Mouse (Mus musculus): ENCODE data around the gene Fam135a.

Gene Fam135a

DNA sequence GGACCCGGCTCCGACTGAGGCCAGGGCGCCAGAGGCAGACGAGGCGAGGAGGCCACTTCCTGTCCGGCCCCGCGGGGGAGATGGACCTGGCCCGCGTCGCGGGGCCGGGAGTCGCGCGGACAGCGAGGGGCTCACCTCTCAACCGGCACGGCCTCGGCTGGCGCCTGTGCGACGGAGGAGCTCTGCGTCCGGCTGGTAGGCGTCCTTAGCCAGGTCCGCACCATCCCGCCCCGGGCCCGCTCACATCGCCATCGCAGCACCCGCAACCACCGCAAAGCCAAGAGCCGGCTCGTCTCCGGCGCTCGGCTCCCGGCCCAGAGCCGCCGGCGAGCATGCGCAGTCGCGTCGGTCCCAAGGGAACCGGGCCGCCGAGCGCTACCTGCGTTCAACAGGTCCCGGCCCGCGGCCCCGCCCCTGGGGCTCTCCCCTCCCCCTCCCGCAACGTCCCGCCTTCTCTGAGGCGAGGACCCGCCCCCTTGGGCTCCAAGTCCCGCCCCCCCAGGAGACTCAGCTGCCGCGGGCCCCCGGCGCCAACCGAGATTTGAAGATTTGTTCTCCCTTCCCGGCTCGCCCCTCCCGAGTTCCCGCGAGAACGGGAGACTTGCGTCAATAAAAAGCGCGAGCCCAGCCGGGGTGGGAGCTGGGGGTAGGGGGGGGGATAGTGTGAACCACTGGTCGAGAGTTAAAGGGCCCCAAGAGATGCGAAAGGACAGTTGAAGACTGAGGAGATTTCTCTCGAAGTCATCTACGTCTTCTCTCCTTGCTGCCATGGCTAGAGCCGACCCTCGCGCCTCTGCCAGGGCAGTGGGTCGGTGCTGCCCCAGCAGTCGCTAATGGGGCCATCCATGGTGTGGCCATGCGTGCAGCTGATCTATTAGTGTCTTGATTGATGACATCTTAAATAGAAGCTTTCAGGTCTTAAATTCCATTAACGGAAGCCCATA is at the start of gene Fam135a:
Gene Fam135a, minus strand, starts transcription at position 416 of the 944 bp plus-strand sequence.
- peak; percentile 81 for ATAC-seq (ENCODE audit: insufficient number of reproducible peaks, low FRiP score, low TSS enrichment)

DNA sequence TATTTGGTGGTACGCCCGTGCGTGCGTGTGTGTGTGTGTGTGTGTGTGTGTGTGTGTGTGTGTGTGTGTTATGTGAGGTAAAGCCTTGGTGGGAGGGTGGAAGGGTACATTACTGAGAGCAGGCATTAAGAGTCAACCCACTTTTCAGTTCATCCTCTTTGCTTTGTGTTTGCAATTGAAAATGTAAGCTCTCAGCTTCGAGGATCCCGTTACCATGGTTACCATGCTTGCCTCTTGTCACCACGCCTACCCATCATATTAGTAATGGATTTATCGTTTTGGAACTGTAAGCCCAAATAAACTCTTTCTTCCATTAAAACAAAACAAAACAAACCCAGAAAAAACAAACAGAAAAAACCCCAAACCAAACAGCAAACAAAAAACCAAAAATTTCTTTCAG is 43.4 kb upstream of the Fam135a start:
- ATAC-seq (ENCODE audit: insufficient number of reproducible peaks, low FRiP score, low TSS enrichment): no peak

- ATAC-seq (ENCODE audit: insufficient number of reproducible peaks, low FRiP score, low TSS enrichment): no peak
These were observed 40.4 kb upstream of the Fam135a start for GRCm38 (mm10) chr1:24140555-24140954.

- peak; percentile 89 for ATAC-seq (ENCODE audit: insufficient number of reproducible peaks, low FRiP score, low TSS enrichment)
These were observed 37.0 kb upstream of the Fam135a start for GRCm38 (mm10) chr1:24137133-24137532.

DNA sequence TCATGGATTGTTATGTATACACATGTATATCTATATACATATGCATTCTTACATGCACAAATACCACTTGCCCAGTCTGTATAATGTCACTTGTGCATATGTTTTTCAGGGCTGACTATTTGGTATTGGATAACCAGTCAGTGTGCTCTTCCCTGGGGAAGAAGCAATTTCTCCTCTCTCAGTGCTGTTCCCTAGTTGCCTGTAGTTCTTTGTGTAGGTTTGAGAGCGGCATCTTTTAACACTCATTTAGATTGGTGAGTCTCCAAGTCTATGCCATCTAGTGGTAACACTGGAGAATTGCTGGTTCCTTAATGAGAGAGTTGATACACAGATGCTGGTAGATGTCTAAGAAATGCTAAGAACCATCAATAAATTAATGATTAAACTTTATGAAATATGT is 34.7 kb upstream of the Fam135a start:
- no peak for ATAC-seq (ENCODE audit: insufficient number of reproducible peaks, low FRiP score, low TSS enrichment)

DNA sequence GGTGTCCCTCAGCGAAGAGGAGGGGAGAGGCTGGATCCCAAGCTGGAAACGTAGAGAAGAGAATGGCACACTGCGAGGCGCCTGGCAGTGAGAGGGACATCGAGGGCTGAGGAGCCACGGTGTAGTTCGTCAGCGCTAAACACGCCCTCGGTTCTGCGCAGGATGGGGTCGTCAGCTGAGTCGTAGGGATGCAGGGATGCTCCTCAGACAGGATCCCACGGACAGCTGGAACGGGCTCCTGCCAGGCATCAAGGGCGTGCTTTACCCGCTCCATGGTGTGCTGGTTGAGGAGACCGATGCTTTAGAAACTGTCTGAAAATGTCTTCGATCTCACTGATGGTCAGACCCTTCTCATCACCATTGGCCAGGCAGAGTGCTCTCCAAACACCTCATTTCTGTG is 33.7 kb upstream of the Fam135a start:
- ATAC-seq (ENCODE audit: insufficient number of reproducible peaks, low FRiP score, low TSS enrichment): no peak

DNA sequence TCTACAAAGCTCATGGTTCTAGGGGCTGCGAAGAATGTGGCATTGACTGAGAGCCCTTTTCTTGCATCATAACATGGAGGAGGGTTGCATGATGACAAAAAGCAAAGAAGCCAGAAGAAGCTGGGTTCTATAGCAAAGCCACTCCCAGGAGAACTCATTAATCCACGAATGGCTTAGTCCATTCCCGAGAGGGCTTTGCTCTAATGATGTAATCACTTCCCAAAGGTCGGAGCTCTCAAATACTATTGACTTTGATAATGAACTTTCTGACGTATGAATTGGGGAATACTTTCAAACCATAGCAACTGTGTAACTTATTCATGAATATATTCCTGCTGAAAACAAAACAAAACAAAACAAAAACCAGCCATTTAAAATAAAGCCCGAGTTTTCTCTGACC is 27.7 kb upstream of the Fam135a start:
- ATAC-seq (ENCODE audit: insufficient number of reproducible peaks, low FRiP score, low TSS enrichment): no peak

DNA sequence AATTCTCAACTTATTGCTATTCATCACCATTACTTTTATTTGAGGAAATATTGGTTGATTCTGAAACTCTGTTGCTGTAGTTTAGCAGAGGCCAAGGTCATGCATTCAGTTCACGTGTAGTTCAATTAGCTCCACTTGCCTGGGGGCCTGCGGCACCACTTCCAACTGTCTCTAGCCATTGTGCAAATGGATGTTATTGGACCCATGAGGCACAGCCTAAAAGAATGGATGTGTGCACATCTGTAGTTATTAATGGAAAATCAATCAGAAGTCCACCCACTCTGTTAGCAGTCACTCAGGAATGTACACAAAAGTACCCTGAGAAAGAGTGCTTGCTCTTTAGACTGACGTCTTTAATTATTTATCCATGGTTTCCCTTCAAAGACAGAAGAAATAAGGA is 24.5 kb upstream of the Fam135a start:
- no peak for ATAC-seq (ENCODE audit: insufficient number of reproducible peaks, low FRiP score, low TSS enrichment)

DNA sequence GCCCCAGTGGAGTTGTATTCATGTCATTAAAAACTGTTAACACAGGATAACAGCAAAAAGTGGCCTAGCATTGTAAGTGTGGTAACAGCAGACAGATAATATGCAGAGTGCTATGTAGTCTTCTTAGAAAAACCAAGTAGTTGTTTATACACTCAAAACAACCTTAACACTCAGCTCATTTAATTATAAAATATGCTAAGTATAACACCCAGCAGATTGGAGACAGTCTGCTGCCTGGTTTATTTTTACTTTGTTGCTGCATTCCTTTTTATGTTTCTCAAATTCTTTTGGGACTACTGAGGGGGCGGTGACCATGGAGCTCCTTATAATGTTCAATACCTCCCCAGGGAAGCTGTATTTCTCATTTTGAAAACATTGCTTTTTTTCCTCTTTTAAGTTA is 22.4 kb upstream of the Fam135a start:
- no peak for ATAC-seq (ENCODE audit: insufficient number of reproducible peaks, low FRiP score, low TSS enrichment)

DNA sequence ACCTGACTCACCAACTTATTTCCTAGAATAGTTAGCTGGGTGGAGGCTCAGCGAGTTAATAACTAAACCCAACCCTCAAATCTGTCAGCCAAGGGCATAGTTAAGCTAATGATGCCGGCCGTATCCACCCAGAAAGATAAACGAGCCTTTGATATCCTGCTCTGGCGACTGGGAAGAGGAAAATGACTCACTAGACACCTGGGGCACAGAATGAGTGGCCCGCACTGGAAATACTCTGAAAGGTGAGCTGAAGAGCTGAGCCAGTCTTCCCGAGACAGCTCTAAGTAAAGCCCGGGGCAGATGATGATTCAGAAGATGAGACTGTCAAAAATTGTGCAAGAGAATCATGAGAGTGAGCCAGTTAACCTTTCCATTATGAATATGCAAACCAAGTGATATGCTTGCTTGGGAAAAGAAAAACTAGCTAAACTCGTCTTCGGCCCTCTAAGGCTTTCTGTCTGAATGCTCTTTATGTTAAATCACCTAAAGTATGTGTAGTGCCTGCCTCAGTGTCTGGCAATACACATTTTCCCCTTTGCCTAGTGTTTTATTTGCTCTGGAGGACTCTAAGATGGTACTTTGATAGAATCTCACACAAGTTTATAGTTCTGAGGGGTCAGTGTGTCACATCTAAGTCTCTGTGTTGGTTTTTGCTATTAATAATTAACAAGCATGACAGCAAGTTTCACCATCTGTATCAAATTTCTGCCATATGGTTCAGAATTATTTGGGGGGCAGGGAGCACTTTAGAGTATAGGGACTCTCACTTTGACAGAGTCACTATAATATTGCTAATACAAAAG is 8.0 kb upstream of the Fam135a start:
- ATAC-seq (ENCODE audit: insufficient number of reproducible peaks, low FRiP score, low TSS enrichment): peak; percentile 31; the same call in 1 of the 2 replicates

DNA sequence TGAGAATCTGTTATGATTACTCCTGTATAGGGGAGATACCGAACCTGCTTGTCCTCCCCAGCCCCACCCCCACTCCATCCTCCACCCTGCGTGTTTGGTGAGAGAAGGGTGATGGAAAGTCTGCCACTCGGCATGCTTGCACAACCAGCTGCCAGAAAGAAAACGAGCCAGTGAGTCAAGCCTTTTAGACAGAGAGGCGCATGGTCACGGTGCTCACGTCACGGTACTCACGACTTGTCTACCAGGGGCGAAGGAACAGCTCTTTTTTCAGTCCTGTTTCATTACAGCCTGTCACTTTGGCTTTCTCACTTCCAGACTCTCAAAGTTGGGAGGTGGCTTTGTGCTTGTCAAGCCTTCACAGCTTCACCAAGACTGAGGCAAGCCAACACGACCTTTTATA is 7.2 kb upstream of the Fam135a start:
- no peak for ATAC-seq (ENCODE audit: insufficient number of reproducible peaks, low FRiP score, low TSS enrichment)

GRCm38 (mm10) chr1:24102579-24103149 is 2.5 kb upstream of the Fam135a start:
- ATAC-seq (ENCODE audit: insufficient number of reproducible peaks, low FRiP score, low TSS enrichment): no peak

- no peak for ATAC-seq (ENCODE audit: insufficient number of reproducible peaks, low FRiP score, low TSS enrichment)
These were observed 773 bp upstream of the Fam135a start for GRCm38 (mm10) chr1:24100870-24101358.

DNA sequence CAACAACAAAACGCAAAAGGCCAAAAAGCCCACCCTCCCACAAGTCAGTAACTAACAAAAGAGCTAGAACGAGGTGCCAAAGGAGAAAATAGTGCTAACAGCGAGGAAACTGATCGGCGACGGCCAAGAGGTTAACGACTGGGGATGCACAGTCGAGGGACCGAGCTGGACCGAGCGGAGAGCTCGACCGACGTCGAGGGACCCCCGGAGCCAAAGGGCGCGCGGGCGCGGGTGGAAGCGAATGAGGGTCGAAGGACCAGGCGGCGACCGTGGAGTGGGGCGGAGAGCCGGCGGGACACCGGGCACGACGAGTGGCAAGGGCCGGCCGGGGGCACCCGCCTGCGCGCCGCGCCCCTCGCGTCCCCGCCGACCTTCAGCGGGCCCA is 608 bp downstream of the Fam135a start:
- no peak for ATAC-seq (ENCODE audit: insufficient number of reproducible peaks, low FRiP score, low TSS enrichment)

DNA sequence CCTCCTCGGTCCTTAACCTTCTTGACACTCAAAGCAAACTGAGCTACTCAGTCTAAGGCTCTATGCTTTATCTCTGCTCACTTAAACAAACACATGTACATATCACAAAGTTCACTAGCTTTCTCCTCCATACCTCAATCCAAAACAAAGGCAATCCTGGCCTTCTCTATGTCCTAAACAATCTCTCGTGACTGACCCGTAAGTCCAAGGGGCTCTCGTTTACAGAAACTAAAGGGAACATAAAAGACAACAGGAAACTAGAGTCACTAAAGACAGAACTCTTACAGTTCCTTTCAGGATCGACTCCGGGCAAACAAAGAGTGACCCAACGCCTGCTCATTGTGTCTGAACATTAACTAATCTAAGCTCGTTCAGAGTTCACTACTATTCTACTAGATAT is 2.6 kb downstream of the Fam135a start:
- ATAC-seq (ENCODE audit: insufficient number of reproducible peaks, low FRiP score, low TSS enrichment): no peak

GRCm38 (mm10) chr1:24092414-24092813 is 7.7 kb downstream of the Fam135a start:
- ATAC-seq (ENCODE audit: insufficient number of reproducible peaks, low FRiP score, low TSS enrichment): no peak

DNA sequence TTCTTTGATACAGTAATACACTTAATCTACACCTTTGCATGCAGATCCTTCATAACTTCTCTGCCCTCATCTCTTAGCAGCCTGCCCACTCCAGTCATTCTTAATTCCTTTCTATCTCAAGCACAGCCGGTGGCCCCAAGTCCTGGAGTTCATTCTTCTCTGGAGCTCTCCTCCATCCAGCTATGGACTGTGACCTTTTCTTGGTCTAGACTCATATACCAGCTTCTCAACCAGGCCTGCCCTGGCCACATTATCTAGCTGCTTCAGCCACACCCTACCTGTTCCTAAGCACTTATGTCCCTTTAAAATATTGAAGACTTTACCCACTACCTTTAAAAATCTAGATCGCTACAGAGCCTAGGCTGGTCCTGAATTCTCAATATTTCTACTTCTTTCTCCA is 9.5 kb downstream of the Fam135a start:
- no peak for ATAC-seq (ENCODE audit: insufficient number of reproducible peaks, low FRiP score, low TSS enrichment)

DNA sequence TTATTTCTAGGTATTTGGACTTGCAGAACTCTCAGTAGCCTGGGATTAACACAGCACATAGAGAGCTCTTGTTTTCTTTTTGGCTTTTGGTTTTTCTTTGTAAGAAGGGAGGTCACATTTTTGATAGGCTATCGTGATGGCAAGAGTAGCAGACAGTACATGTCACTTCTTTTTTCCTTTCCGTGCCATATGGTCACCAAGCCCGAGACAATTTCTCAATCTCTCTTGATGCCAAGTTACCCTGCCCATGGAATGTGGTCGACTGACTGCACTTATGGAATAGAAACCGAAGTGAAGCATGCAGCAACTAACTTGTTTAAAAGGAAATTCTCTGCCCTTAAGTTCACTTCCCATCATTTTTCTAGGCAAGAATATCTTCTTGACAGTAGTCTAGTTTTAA is 10.0 kb downstream of the Fam135a start:
- peak; percentile 59 for ATAC-seq (ENCODE audit: insufficient number of reproducible peaks, low FRiP score, low TSS enrichment)

- ATAC-seq (ENCODE audit: insufficient number of reproducible peaks, low FRiP score, low TSS enrichment): peak; percentile 79
These were observed 14.0 kb downstream of the Fam135a start for GRCm38 (mm10) chr1:24086176-24086575.

DNA sequence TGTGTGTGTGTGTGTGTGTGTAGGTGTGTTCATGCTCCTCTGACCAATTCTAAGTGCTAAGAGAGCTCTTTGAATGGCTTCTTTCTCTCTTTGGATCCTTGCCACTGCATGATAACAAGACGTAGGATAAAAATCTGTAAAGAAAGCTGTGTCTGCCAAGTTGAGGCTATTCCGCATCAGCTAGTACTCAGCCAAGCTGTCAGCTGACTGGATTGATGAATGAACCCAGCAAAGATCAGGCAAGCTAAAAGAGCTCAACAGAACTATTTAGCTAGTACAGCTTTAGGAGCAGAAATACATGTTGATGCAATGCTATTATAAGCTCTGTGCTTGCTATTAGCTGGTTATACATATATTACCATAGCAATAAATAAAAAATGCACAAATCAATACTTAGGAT is 25.7 kb downstream of the Fam135a start:
- no peak for ATAC-seq (ENCODE audit: insufficient number of reproducible peaks, low FRiP score, low TSS enrichment)

Measured in cerebellum, adult (tissue).